Mouse (Mus musculus): ENCODE measurements around the gene Wdr37. TPM values are rescaled to one million over a fixed set of nuclear protein-coding genes. Genes with fewer than 3 reads are reported as not detected.
A peak's percentile ranks its signal among the peaks of the same experiment; 100 is the strongest.
"Not testable (repeated sequence)": the region's sequence is repeated elsewhere in the genome, so short reads cannot be mapped to it uniquely, and the experiment has no call there.

The Wdr37 gene
- polyA plus RNA-seq (2015; fragmentation: Nextera tagmentation; extraction: Ambion mirVana), result 43.4 and 46.0 TPM in 2 replicates

DNA sequence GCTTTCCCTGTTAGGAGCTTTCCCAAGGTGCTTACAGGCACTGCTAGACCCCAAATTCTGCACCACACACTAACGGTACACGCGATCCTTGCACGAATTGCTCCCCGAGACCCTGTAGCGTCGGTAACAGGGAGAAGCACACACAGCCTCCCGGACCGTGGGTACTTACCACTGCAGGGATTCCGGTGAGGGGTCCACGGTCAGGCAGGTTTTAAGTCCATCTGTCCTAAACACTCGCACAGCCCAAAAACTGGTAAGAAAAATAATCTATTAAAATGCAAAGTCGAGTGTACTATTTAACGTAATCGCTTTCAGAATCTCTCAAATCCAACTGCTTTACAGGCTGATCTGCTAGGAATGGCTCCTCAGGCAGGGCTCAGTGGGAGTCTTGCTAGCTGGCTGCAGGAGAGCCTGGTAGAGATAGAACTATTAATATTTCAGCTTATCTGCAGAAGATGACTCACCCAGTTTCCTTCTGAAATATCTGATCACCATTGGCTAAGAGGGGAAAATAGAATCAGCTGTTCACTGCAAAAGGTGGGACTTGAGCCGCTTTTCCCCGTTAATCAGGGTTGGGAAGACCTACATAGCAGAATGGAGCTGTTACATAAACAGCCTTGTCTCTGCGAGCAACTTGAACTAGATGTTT lies at the start of gene Wdr37:
Gene Wdr37 (minus strand): TSS at position 596 of the 649 bp plus-strand sequence.
- Histone ChIP-seq H3K27me3 (no peaks in the 10 kb centered on the region), H3K9me3 (replicated peaks) (no peaks in the 10 kb centered on the region), H3K36me3 (ENCODE audit: poor library complexity, severe bottlenecking) (peaks cover 5% of the 10 kb centered on the region; the same call in 1 of the 2 replicates), H3K9ac (peak within 1 kb of the TSS; percentile 92), H3K4me3 (peak within 1 kb of the TSS; percentile 83), H3K27ac (peak within 1 kb of the TSS; percentile 97), H3K4me2 (peak within 1 kb of the TSS; percentile 81), H3K4me1 (peaks cover 15% of the 10 kb centered on the region)
- peak; percentile 19; the same call in 1 of the 2 replicates for ATAC-seq
- WGBS, result 1% methylated on average over 18 of the region's 18 CpGs

DNA sequence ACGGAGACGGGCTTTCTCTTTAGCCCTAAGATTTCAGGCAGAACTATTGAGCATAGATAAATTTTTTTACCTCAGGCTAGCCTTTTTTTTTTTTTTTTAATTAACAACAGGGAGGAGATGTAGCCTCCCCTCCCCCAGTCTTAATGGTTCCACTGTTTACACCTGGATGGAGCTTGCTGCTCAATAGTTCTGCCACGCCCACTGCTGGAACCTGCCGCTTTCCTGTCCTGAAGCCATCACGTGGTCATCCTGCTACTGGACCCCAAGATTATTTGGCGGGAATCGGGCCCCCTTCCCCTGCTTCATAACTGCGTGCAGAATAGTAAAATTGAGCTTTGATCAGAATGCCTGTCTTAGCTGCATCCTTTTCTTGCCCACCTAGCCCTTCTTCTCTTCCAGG lies 42.2 kb upstream of the Wdr37 start:
- not testable (repeated sequence) for H3K4me3 ChIP-seq; H3K4me1 ChIP-seq; H3K36me3 ChIP-seq (ENCODE audit: poor library complexity, severe bottlenecking); H3K9me3 ChIP-seq (replicated peaks); H3K9ac ChIP-seq; ATAC-seq; H3K4me2 ChIP-seq; H3K27me3 ChIP-seq; H3K27ac ChIP-seq
- WGBS, result 89% methylated on average over 8 of the region's 8 CpGs

GRCm38 (mm10) chr13:8905986-8906385 lies 34.3 kb upstream of the Wdr37 start:
- H3K9me3 ChIP-seq (replicated peaks); H3K9ac ChIP-seq; ATAC-seq; H3K27ac ChIP-seq; H3K36me3 ChIP-seq (ENCODE audit: poor library complexity, severe bottlenecking); H3K4me1 ChIP-seq; H3K4me2 ChIP-seq; H3K4me3 ChIP-seq; H3K27me3 ChIP-seq: not testable (repeated sequence)
- WGBS, result 90% methylated on average over 2 of the region's 2 CpGs

DNA sequence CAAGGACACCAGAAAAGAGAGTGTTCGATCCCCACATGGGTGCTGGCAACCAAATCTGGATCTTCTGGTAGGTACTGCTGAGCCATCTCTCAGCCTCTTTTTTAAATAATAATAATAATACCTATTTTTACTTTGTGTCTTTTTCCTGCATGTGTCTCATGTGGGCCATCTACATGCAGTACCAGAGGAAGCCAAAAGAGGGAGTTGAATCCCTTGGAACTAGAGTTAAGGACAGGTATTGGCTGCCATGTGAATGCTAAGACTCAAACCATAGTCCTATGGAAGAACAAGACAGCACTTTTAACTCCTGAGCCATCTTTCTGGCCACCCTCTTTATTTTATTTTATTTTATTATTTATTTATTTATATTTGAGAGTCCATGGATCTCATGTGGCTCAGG lies 16.9 kb upstream of the Wdr37 start:
- H3K27me3 ChIP-seq, result no peaks in the 10 kb centered on the region
- H3K4me1 ChIP-seq, result peaks cover 28% of the 10 kb centered on the region
- H3K9me3 ChIP-seq (replicated peaks), result no peaks in the 10 kb centered on the region
- WGBS, result 100% methylated on average over 1 of the region's 1 CpGs
- H3K27ac ChIP-seq, result no peak overlapping the region
- no peak overlapping the region for H3K4me3 ChIP-seq
- H3K36me3 ChIP-seq (ENCODE audit: poor library complexity, severe bottlenecking), result peaks cover 34% of the 10 kb centered on the region
- H3K9ac ChIP-seq, result no peak overlapping the region
- no peak overlapping the region for H3K4me2 ChIP-seq
- no peak for ATAC-seq

GRCm38 (mm10) chr13:8886185-8886560 lies 14.5 kb upstream of the Wdr37 start:
- Histone ChIP-seq H3K9me3 (replicated peaks) (no peaks in the 10 kb centered on the region), H3K27me3 (no peaks in the 10 kb centered on the region), H3K27ac (peak overlapping the region; percentile 96), H3K4me2 (peak overlapping the region; percentile 69), H3K36me3 (ENCODE audit: poor library complexity, severe bottlenecking) (peaks cover 22% of the 10 kb centered on the region), H3K4me3 (peak overlapping the region; percentile 70), H3K9ac (peak overlapping the region; percentile 75), H3K4me1 (peaks cover 28% of the 10 kb centered on the region)
- 1% methylated on average over 9 of the region's 9 CpGs for WGBS
- ATAC-seq, result no peak

GRCm38 (mm10) chr13:8885445-8886184 lies 13.9 kb upstream of the Wdr37 start, which contains the start of gene Idi1:
Idi1 (plus strand) TSS chr13:8885501.
- WGBS, result under 1% methylated on average over 46 of the region's 46 CpGs
- H3K9ac ChIP-seq, result peak within 1 kb of the TSS; percentile 75
- peak; percentile 99 for ATAC-seq
- H3K27ac ChIP-seq, result peak within 1 kb of the TSS; percentile 96
- peak within 1 kb of the TSS; percentile 69 for H3K4me2 ChIP-seq
- H3K9me3 ChIP-seq (replicated peaks), result no peaks in the 10 kb centered on the region
- peak within 1 kb of the TSS; percentile 70 for H3K4me3 ChIP-seq
- H3K4me1 ChIP-seq, result peaks cover 28% of the 10 kb centered on the region
- H3K36me3 ChIP-seq (ENCODE audit: poor library complexity, severe bottlenecking), result peaks cover 22% of the 10 kb centered on the region
- H3K27me3 ChIP-seq, result no peaks in the 10 kb centered on the region

GRCm38 (mm10) chr13:8883870-8884269 lies 12.2 kb upstream of the Wdr37 start:
- not testable (repeated sequence) for H3K27ac ChIP-seq; H3K9me3 ChIP-seq (replicated peaks); H3K27me3 ChIP-seq; ATAC-seq; H3K4me3 ChIP-seq; H3K9ac ChIP-seq; H3K4me2 ChIP-seq
- Histone ChIP-seq H3K4me1 (peaks cover 25% of the 10 kb centered on the region), H3K36me3 (ENCODE audit: poor library complexity, severe bottlenecking) (peaks cover 10% of the 10 kb centered on the region)
- WGBS, result 80% methylated on average over 5 of the region's 5 CpGs

DNA sequence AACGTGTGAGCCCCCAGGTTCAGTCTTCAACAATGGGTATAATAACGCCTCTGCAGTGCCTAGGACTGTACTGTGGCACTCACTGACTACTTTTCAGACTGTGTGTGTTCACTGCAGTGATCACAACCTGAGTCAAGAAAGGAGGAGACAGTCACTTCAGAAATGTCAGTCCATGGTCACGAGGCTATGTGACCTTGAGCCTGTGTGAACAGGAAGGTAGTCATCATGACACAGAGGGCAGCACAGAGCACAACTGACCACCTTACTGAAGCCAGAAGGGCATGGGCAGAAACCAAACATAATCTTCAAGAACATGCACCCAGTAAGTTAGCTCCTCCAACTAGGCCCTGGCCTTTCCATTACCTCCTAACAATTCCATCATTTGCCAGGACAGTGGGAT lies 9.9 kb upstream of the Wdr37 start:
- no peaks in the 10 kb centered on the region for H3K27me3 ChIP-seq
- no peak overlapping the region for H3K4me2 ChIP-seq
- WGBS, result 78% methylated on average over 3 of the region's 3 CpGs
- no peak overlapping the region for H3K27ac ChIP-seq
- H3K9ac ChIP-seq, result no peak overlapping the region
- ATAC-seq, result no peak
- H3K36me3 ChIP-seq (ENCODE audit: poor library complexity, severe bottlenecking), result no peaks in the 10 kb centered on the region
- H3K4me3 ChIP-seq, result no peak overlapping the region
- H3K9me3 ChIP-seq (replicated peaks), result no peaks in the 10 kb centered on the region
- peaks cover 8% of the 10 kb centered on the region; the same call in 1 of the 2 replicates for H3K4me1 ChIP-seq

DNA sequence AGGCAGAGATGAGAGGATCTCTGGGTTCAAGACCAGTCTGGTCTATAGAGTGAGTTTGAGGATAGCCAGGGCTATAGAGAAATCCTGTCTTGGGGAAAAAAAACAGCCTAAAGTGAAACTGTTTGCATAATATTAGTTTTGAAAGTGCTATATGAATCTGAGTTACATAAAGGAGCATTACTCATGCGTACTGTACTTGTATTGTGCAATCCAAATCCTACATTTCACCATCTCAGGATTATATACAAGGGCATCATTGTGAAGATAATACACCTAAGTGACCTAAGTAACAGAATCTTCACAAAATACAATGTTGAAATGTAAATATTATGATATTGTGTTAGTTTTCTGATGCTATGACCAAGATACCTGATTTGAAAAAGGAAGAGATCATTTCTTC lies 2.1 kb upstream of the Wdr37 start:
- no peaks in the 10 kb centered on the region for H3K9me3 ChIP-seq (replicated peaks)
- peaks cover 15% of the 10 kb centered on the region for H3K4me1 ChIP-seq
- no peak overlapping the region for H3K4me3 ChIP-seq
- no peak for ATAC-seq
- WGBS, result 97% methylated on average over 1 of the region's 1 CpGs
- no peak overlapping the region for H3K4me2 ChIP-seq
- H3K9ac ChIP-seq, result no peak overlapping the region
- no peaks in the 10 kb centered on the region for H3K36me3 ChIP-seq (ENCODE audit: poor library complexity, severe bottlenecking)
- no peak overlapping the region for H3K27ac ChIP-seq
- no peaks in the 10 kb centered on the region for H3K27me3 ChIP-seq

- H3K4me2 ChIP-seq, result peak overlapping the region; percentile 81
- ATAC-seq, result peak; percentile 92
- H3K9me3 ChIP-seq (replicated peaks), result no peaks in the 10 kb centered on the region
- peak overlapping the region; percentile 83 for H3K4me3 ChIP-seq
- peak overlapping the region; percentile 92 for H3K9ac ChIP-seq
- under 1% methylated on average over 56 of the region's 57 CpGs for WGBS
- peaks cover 6% of the 10 kb centered on the region; the same call in 1 of the 2 replicates for H3K36me3 ChIP-seq (ENCODE audit: poor library complexity, severe bottlenecking)
- no peaks in the 10 kb centered on the region for H3K27me3 ChIP-seq
- H3K27ac ChIP-seq, result peak overlapping the region; percentile 97
- H3K4me1 ChIP-seq, result peaks cover 15% of the 10 kb centered on the region
Measured at GRCm38 (mm10) chr13:8870510-8871313, 997 bp downstream of the Wdr37 start.

- Histone ChIP-seq H3K9me3 (replicated peaks) (no peaks in the 10 kb centered on the region), H3K36me3 (ENCODE audit: poor library complexity, severe bottlenecking) (peaks cover 6% of the 10 kb centered on the region; the same call in 1 of the 2 replicates), H3K27ac (peak overlapping the region; percentile 97), H3K4me3 (peak overlapping the region; percentile 83), H3K4me1 (peaks cover 15% of the 10 kb centered on the region), H3K4me2 (peak overlapping the region; percentile 81), H3K27me3 (no peaks in the 10 kb centered on the region), H3K9ac (peak overlapping the region; percentile 92)
- ATAC-seq, result no peak
- WGBS, result 6% methylated on average over 9 of the region's 9 CpGs
Measured at GRCm38 (mm10) chr13:8870160-8870509, 1.6 kb downstream of the Wdr37 start.
